Comparison of ENCODE assay signal across 35 mouse cellular contexts in the genomic region with DNA sequence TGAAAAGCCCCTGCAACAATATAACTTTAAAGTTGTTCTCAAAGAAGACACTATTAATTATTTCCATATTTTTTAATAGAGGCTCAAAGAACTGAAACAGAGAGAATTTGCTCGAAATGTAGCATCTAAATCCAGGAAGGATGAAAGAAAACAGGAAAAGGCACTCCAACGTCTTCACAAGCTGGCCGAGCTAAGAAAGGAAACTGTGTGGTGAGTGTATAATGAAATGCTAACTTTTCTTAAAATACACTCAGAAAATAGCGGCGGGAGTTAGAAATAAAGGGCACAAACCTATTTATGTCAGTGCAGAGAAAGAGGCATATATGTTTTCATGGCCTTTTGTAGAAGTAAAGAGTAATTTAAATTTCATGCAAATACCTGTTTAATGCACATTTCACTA.
"Had no signal": no experiment of that assay in that cellular context is flagged by ENCODE, and none has a peak within 500 bp of the region (broad histone marks: within the 10 kb centered on the region; RNA-seq: fewer than 3 reads in every experiment).

No protein-coding gene starts in this region.

- H3K36me3 ChIP-seq: heart, embryonic 10.5 days; heart, embryonic 12.5 days; heart, embryonic 13.5 days; heart, embryonic 15.5 days; hindbrain, embryonic 10.5 days; hindbrain, embryonic 12.5 days; intestine, embryonic 15.5 days; kidney, embryonic 15.5 days had no signal

- H3K9ac ChIP-seq: heart, embryonic 12.5 days; heart, embryonic 13.5 days; heart, embryonic 15.5 days; hindbrain, embryonic 12.5 days; hindbrain, embryonic 13.5 days; hindbrain, embryonic 14.5 days; hindbrain, embryonic 15.5 days; intestine, embryonic 15.5 days; kidney, embryonic 15.5 days had no signal

- H3K4me1 ChIP-seq: heart, embryonic 10.5 days; heart, embryonic 12.5 days; heart, embryonic 13.5 days; heart, embryonic 15.5 days; hindbrain, embryonic 10.5 days; hindbrain, embryonic 12.5 days; hindbrain, embryonic 13.5 days; hindbrain, embryonic 15.5 days; intestine, embryonic 15.5 days; kidney, embryonic 15.5 days had no signal

- H3K27ac ChIP-seq: heart, embryonic 10.5 days; heart, embryonic 13.5 days; heart, embryonic 15.5 days; hindbrain, embryonic 10.5 days; hindbrain, embryonic 12.5 days; hindbrain, embryonic 13.5 days; hindbrain, embryonic 14.5 days; hindbrain, embryonic 15.5 days; hindbrain, postnatal 0 days; intestine, embryonic 15.5 days; kidney, embryonic 15.5 days; kidney, postnatal 0 days; layer of hippocampus, adult 2 months; left cerebral cortex, adult 2 months had no signal

- H3K4me2 ChIP-seq: heart, embryonic 11.5 days; heart, embryonic 12.5 days; heart, embryonic 13.5 days; heart, embryonic 15.5 days; hindbrain, embryonic 12.5 days; hindbrain, embryonic 13.5 days; hindbrain, embryonic 14.5 days; hindbrain, embryonic 15.5 days; intestine, embryonic 15.5 days; kidney, embryonic 15.5 days had no signal

- DNase-seq: heart, postnatal 10 days; heart, postnatal 14 days; heart, postnatal 36 days; kidney, adult 11 months; kidney, adult 18-20 months; kidney, adult 2 months; kidney, adult 8-10 months; kidney, adult 9 months; kidney, postnatal 10 days; kidney, postnatal 14 days; kidney, postnatal 25 days; kidney, postnatal 36 days; kidney, postnatal 4 days; layer of hippocampus, adult 9-11 months; layer of hippocampus, postnatal 36 days had no signal

- H3K27me3 ChIP-seq: heart, embryonic 12.5 days; heart, embryonic 13.5 days; heart, embryonic 15.5 days; hindbrain, embryonic 12.5 days; hindbrain, embryonic 13.5 days; hindbrain, embryonic 15.5 days; intestine, embryonic 15.5 days; kidney, embryonic 15.5 days had no signal

- H3K9me3 ChIP-seq: heart, embryonic 10.5 days; heart, embryonic 12.5 days; heart, embryonic 13.5 days; heart, embryonic 15.5 days; hindbrain, embryonic 10.5 days; hindbrain, embryonic 12.5 days; hindbrain, embryonic 13.5 days; hindbrain, embryonic 15.5 days; intestine, embryonic 15.5 days; kidney, embryonic 15.5 days had no signal

- H3K4me3 ChIP-seq: heart, embryonic 10.5 days; heart, embryonic 12.5 days; heart, embryonic 13.5 days; heart, embryonic 15.5 days; hindbrain, embryonic 10.5 days; hindbrain, embryonic 12.5 days; hindbrain, embryonic 13.5 days; hindbrain, embryonic 15.5 days; intestine, embryonic 15.5 days; kidney, embryonic 15.5 days; layer of hippocampus, adult 2 months; left cerebral cortex, adult 2 months had no signal

- ATAC-seq: hindbrain, embryonic 16.5 days; hindbrain, postnatal 0 days; inflammation-experienced regulatory T-cells, adult 6 months; intestine, embryonic 15.5 days; intestine, embryonic 16.5 days; intestine, postnatal 0 days had no signal
